Mouse (Mus musculus): Measurements from ENCODE around the gene Ephb1.

Gene Ephb1

DNA sequence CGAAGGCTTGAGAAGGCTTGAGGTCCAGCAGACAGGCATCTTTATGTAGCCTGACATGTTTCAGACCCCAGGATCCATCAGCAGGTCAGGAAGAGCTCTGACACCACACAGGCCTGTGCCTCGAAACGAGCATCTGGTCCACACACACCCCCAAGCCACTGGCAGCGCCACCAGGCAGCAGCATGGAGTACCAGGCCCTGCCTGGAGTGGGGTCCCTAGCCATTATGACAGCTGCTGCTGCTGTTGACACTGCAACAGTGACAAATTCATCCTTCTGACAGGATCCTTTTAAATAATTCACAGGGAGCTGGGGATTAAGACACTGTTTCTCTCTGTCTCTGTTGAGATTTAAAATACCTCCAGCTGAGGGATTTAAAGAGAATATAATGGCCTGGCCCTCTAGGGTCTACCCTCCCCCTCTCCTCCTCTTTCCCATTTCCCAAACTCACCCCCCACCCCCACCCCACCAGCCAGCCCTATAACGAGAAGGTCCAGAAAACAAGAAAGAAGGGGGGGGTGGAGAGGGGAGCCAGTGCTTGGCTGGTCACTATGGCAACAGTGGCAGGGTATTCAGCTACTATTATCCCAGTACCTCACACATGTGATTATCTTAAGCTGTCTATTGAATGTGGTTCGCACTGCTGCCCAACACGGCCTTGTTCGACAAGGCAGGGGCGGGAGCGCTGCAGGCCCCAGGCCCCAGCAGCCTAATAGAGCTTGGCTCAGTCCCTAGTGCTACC lies 143.0 kb downstream of the Ephb1 start:
- in situ Hi-C loops (cut with MboI; ENCODE audit: low pct_unique_long_range_greater_than_20kb in 1 of 2, low sequenced_read_pairs in 2 of 2, unreplicated experiment in 1 of 2): no loop called here

DNA sequence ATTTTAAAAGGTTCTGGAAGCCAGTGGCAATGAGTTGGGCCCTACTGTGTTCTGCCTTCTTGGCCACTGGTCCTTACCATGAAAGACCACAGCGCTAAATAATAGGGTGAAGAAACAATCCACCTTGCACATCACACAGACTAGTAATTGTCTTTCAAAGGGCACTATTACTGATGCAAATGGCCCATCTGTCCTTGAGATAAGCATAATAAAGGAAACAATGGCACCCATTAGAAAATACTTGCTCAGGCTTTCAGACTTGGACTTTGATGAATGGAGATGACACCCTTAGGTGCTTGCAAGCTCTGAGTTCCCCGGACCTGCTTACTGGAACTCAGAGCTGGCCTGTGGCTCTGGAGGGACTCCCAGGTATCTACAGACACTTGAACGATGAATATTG lies 149.0 kb downstream of the Ephb1 start:
- in situ Hi-C loops (cut with MboI; ENCODE audit: low pct_unique_long_range_greater_than_20kb in 1 of 2, low sequenced_read_pairs in 2 of 2, unreplicated experiment in 1 of 2): no loop called here

GRCm38 (mm10) chr9:102201867-102202266 lies 152.6 kb downstream of the Ephb1 start:
- in situ Hi-C loops (cut with MboI; ENCODE audit: low pct_unique_long_range_greater_than_20kb in 1 of 2, low sequenced_read_pairs in 2 of 2, unreplicated experiment in 1 of 2): no loop called here

DNA sequence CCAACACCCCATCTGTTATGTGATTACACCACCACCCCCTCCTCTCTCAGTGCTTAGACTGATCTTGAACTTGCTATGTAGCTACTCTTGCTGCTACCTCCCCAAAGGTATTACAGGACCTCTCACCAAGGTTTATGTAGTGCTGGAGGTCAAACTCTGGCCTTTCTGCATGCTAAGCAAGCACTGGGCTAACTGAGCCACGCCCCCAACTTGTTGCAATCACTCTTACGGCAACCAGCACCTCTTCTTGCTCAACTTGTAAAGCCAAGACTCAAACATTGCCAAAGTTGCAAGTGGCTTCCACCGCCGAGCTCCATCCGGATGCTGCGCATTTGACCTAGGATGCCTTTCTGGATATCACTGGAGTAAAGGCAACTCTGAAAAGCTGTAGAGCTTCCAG lies 157.6 kb downstream of the Ephb1 start:
- in situ Hi-C loops (cut with MboI; ENCODE audit: low pct_unique_long_range_greater_than_20kb in 1 of 2, low sequenced_read_pairs in 2 of 2, unreplicated experiment in 1 of 2): no loop called here

DNA sequence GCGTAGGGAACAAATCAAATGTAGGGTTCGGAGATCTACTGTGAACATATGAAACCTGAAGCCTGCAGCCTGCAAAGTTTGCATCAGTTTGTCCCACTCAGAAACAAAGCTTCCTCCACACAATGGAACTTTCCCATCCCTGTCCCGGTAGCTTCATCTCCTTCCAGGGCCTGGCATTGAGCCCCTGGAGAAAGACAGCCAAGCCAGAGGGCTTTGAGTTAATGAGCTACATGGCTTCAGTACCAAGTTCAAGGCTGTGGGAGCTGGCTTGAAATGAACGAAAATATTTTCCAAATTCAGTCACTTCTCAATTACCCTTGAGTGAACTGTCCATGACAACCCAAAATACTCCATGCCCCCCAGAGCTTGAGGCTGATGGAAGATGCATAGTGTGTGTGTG lies 160.4 kb downstream of the Ephb1 start:
- in situ Hi-C loops (cut with MboI; ENCODE audit: low pct_unique_long_range_greater_than_20kb in 1 of 2, low sequenced_read_pairs in 2 of 2, unreplicated experiment in 1 of 2): no loop called here

GRCm38 (mm10) chr9:102192724-102193685 lies 161.5 kb downstream of the Ephb1 start:
- in situ Hi-C loops (cut with MboI; ENCODE audit: low pct_unique_long_range_greater_than_20kb in 1 of 2, low sequenced_read_pairs in 2 of 2, unreplicated experiment in 1 of 2): no loop called here

DNA sequence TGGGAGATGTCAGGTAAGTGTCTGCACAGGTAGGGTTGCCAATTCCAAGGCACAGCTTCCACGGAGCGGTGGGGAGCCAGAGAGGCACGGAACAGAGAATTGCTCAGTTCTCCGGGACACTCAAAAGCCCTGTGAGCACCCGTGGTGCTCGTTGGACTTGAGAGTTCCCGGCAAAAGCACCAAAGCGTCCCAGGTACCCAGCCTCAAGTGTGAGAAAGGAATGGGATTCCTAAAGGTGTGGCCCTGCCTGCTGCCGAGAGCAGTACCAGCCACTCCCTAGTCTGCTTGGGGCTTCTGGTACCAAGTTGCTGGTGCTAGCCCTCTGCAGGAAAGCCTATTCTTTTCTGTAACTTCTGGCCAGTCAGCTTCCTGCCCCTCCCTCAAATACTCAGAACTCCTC lies 164.4 kb downstream of the Ephb1 start:
- in situ Hi-C loops (cut with MboI; ENCODE audit: low pct_unique_long_range_greater_than_20kb in 1 of 2, low sequenced_read_pairs in 2 of 2, unreplicated experiment in 1 of 2): no loop called here

DNA sequence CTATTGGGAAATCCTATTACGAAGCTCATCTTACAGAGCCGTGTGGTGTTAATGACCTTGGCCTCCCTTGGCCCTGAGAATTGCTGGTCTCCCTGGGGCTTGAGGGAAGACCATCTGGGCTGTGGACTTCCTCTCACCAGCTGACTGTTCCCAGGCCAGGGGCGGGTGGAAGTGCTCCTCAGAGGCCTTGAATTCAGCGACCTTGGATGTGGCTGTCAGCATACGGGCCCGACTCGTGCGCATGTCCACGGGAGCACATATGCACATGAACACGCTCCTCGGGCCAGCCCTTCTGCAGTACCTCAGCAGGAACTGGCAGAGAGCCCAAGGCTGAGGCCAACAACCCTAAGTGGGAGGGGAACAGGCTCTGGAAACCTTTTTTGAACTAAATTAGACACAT lies 165.1 kb downstream of the Ephb1 start:
- in situ Hi-C loops (cut with MboI; ENCODE audit: low pct_unique_long_range_greater_than_20kb in 1 of 2, low sequenced_read_pairs in 2 of 2, unreplicated experiment in 1 of 2): no loop called here

- in situ Hi-C loops (cut with MboI; ENCODE audit: low pct_unique_long_range_greater_than_20kb in 1 of 2, low sequenced_read_pairs in 2 of 2, unreplicated experiment in 1 of 2): no loop called here
These were observed 170.7 kb downstream of the Ephb1 start for GRCm38 (mm10) chr9:102183663-102184274.

- in situ Hi-C loops (cut with MboI; ENCODE audit: low pct_unique_long_range_greater_than_20kb in 1 of 2, low sequenced_read_pairs in 2 of 2, unreplicated experiment in 1 of 2): no loop called here
These were observed 172.5 kb downstream of the Ephb1 start for GRCm38 (mm10) chr9:102181810-102182490.

- in situ Hi-C loops (cut with MboI; ENCODE audit: low pct_unique_long_range_greater_than_20kb in 1 of 2, low sequenced_read_pairs in 2 of 2, unreplicated experiment in 1 of 2): no loop called here
These were observed 173.2 kb downstream of the Ephb1 start for GRCm38 (mm10) chr9:102181276-102181675.

- in situ Hi-C loops (cut with MboI; ENCODE audit: low pct_unique_long_range_greater_than_20kb in 1 of 2, low sequenced_read_pairs in 2 of 2, unreplicated experiment in 1 of 2): no loop called here
These were observed 174.0 kb downstream of the Ephb1 start for GRCm38 (mm10) chr9:102180486-102180885.

DNA sequence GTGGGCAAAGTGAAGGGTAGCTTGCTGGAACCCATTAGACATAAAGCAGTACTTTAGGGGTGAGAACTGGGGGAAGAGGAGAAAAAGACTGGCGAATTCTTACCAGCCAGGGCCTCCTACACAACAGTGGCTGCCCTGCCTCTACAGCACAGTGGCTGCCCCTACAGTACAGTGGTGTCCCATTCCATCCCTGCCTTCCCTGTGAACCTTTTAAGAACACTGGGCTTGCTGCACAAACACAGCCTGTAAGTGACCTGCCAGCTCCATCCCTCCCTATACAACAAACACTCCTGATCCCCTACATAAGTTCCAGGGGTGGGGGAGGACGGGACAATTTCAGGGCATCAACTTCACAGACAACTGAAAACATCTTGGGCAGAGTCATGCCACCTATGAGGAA lies 174.4 kb downstream of the Ephb1 start:
- in situ Hi-C loops (cut with MboI; ENCODE audit: low pct_unique_long_range_greater_than_20kb in 1 of 2, low sequenced_read_pairs in 2 of 2, unreplicated experiment in 1 of 2): no loop called here

- in situ Hi-C loops (cut with MboI; ENCODE audit: low pct_unique_long_range_greater_than_20kb in 1 of 2, low sequenced_read_pairs in 2 of 2, unreplicated experiment in 1 of 2): no loop called here
These were observed 184.8 kb downstream of the Ephb1 start for GRCm38 (mm10) chr9:102169706-102170105.

- in situ Hi-C loops (cut with MboI; ENCODE audit: low pct_unique_long_range_greater_than_20kb in 1 of 2, low sequenced_read_pairs in 2 of 2, unreplicated experiment in 1 of 2): no loop called here
These were observed 198.6 kb downstream of the Ephb1 start for GRCm38 (mm10) chr9:102155876-102156275.

- in situ Hi-C loops (cut with MboI; ENCODE audit: low pct_unique_long_range_greater_than_20kb in 1 of 2, low sequenced_read_pairs in 2 of 2, unreplicated experiment in 1 of 2): no loop called here
These were observed 215.3 kb downstream of the Ephb1 start for GRCm38 (mm10) chr9:102139181-102139580.

DNA sequence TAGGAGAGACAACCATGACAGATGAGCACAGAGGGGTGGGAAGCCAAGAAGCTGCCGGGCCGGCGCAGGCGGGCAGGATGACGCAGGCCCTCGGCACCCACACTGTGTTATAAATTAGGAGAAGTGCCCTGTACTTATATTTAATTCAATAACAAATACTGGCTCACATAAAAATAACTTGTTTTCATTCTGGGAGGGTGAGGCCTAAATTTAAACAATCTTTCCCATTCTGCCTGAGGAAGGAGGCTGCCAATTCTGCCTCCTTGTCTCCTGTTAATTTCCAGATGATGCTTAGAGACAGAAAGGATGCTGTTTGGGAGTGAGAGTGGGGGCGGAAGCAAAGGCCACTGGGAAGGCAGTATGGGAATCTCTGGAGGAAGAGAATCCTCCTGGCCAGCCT lies 215.8 kb downstream of the Ephb1 start:
- in situ Hi-C loops (cut with MboI; ENCODE audit: low pct_unique_long_range_greater_than_20kb in 1 of 2, low sequenced_read_pairs in 2 of 2, unreplicated experiment in 1 of 2): no loop called here

- in situ Hi-C loops (cut with MboI; ENCODE audit: low pct_unique_long_range_greater_than_20kb in 1 of 2, low sequenced_read_pairs in 2 of 2, unreplicated experiment in 1 of 2): no loop called here
These were observed 216.3 kb downstream of the Ephb1 start for GRCm38 (mm10) chr9:102138187-102138586.

DNA sequence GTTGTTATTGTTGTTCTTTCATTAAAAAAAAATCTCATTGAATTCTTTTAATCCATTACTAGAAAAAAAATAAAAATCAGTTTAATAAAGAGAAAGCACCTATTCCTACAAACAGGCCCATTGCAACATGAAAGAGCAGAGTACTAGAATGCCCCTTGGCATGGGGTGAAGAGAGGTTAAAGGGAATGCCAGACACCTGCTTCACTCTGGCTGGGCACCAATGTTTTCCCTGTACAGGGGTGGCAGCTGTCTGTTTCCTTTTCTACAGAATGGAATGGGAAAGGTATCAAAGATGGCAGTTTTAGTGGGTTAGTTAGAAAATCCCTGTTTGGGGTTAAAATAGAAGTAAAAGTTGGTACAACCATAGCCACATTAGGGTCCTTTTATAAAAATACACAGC lies 224.0 kb downstream of the Ephb1 start:
- in situ Hi-C loops (cut with MboI; ENCODE audit: low pct_unique_long_range_greater_than_20kb in 1 of 2, low sequenced_read_pairs in 2 of 2, unreplicated experiment in 1 of 2): no loop called here
